Mouse (Mus musculus) embryo, embryonic 9.5 days (tissue): ENCODE measurements around the gene H2afb1.
"Not testable (repeated sequence)": the region's sequence is repeated elsewhere in the genome, so short reads cannot be mapped to it uniquely, and the experiment has no call there.

Experiments used
- DNase-seq: peaks from one replicate; pipeline ENCODE4 v3.0.0-alpha.2; 2017; ENCODE audit errors: extremely low spot score

H2afb1 gene

GRCm38 (mm10) chrX:117014457-117014856 lies at the start of gene H2afb1:
Gene H2afb1, plus strand, starts transcription at chrX:117014757.
- not testable (repeated sequence) for DNase-seq

- DNase-seq: no peak
These were observed 21.5 kb downstream of the H2afb1 start for GRCm38 (mm10) chrX:117036085-117036484.
